Mouse (Mus musculus) kidney, postnatal 0 days (tissue): ENCODE results near the gene Havcr2. TPM values are rescaled to one million over a fixed set of nuclear protein-coding genes. Genes with fewer than 3 reads are reported as not detected.
"Not testable (repeated sequence)": the region's sequence is repeated elsewhere in the genome, so short reads cannot be mapped to it uniquely, and the experiment has no call there.

Source experiments
- ATAC-seq: fragments of 200-750 bp; cut with Nextera tagmentation; replicated peaks from 2 replicates; pipeline ENCODE4 v1.8.0; 2017; ENCODE audit warnings: low read depth, moderate number of reproducible peaks, moderate TSS enrichment, moderate library complexity; ENCODE audit not compliant: low FRiP score
- DNase-seq: peaks from one replicate; pipeline ENCODE4 v3.0.0-alpha.2; 2016; ENCODE audit warnings: low spot score
- H3K27ac ChIP-seq: fragments of 300-500 bp; sonication (generic); 2 replicates; pipeline ENCODE4 v1.5.1; 2014; ENCODE audit warnings: mild to moderate bottlenecking
- H3K27me3 ChIP-seq: fragments of 300-500 bp; sonication (generic); 2 replicates; pipeline ENCODE4 v1.6.1; 2014; ENCODE audit warnings: low read length, mixed read lengths; ENCODE audit not compliant: insufficient read depth
- H3K36me3 ChIP-seq: fragments of 300-500 bp; sonication (generic); 2 replicates; pipeline ENCODE4 v1.6.1; 2014; ENCODE audit warnings: low read length, mixed read lengths; ENCODE audit not compliant: insufficient read depth
- H3K4me1 ChIP-seq: fragments of 300-500 bp; sonication (generic); replicated peaks from 2 replicates; pipeline ENCODE4 v1.6.1; 2014; ENCODE audit warnings: antibody characterized with exemption, low read length, mixed read lengths; ENCODE audit not compliant: insufficient read depth
- H3K4me2 ChIP-seq: fragments of 300-500 bp; sonication (generic); 2 replicates; pipeline ENCODE4 v1.6.1; 2014; ENCODE audit warnings: mild to moderate bottlenecking, low read length, moderate library complexity, mixed read lengths
- H3K4me3 ChIP-seq: fragments of 300-500 bp; sonication (generic); replicated peaks from 2 replicates; pipeline ENCODE4 v1.5.1; 2014; ENCODE audit warnings: low read depth, low read length
- H3K9ac ChIP-seq: fragments of 300-500 bp; sonication (generic); 2 replicates; pipeline ENCODE4 v1.6.1; 2014; ENCODE audit warnings: low read depth, low read length
- H3K9me3 ChIP-seq: fragments of 300-500 bp; sonication (generic); replicated peaks from 2 replicates; pipeline ENCODE4 v1.6.1; 2016; ENCODE audit warnings: low read length, inconsistent platforms, mixed read lengths
- CTCF ChIP-seq: IDR thresholded peaks from 2 replicates; pipeline ENCODE4 v1.5.1; 2016; ENCODE audit warnings: antibody characterized with exemption, low read depth, mild to moderate bottlenecking, moderate library complexity
- WGBS: fragments of 180-500 bp; shearing (Covaris S2); extraction: QIAGEN DNeasy Blood & Tissue Kit; methylation state at CpG from one replicate; pipeline ENCODE4 v1.1.7; 2014; 5-methylcytosine and 5-hydroxymethylcytosine counted together
- polyA plus RNA-seq: library from polyadenylated mRNA; unstranded; fragments of >200 nt; fragmentation: Nextera tagmentation; extraction: Ambion mirVana; gene quantifications from 2 replicates; pipeline ENCODE4 v1.2.1, GENCODE M21; 2015

The Havcr2 gene
- polyA plus RNA-seq, 1 experiment from 2014 or later = 0.11 TPM

GRCm38 (mm10) chr11:46421086-46421888 lies 33.4 kb upstream of the Havcr2 start:
- Histone ChIP-seq H3K4me2 (no peak overlapping the region), H3K9me3 (no peaks in the 10 kb centered on the region), H3K36me3 (no peaks in the 10 kb centered on the region), H3K4me3 (no peak overlapping the region), H3K27me3 (no peaks in the 10 kb centered on the region), H3K27ac (no peak overlapping the region), H3K9ac (no peak overlapping the region), H3K4me1 (no peaks in the 10 kb centered on the region)
- no peak for TF ChIP-seq CTCF
- ATAC-seq (no peak), DNase-seq (no peak)
- WGBS = 78% methylated on average over 8 of the region's 8 CpGs

GRCm38 (mm10) chr11:46428131-46428530 lies 26.6 kb upstream of the Havcr2 start:
- not testable (repeated sequence) for H3K4me1 ChIP-seq, DNase-seq, H3K36me3 ChIP-seq, H3K9ac ChIP-seq, ATAC-seq, H3K4me2 ChIP-seq, H3K9me3 ChIP-seq, H3K4me3 ChIP-seq, H3K27me3 ChIP-seq
- 0 out of 2 replicates have a peak overlapping the region, but pooled peaks have one; percentile 19 for H3K27ac ChIP-seq
- WGBS = 35% methylated on average over 4 of the region's 4 CpGs

- Histone ChIP-seq H3K9me3 (no peaks in the 10 kb centered on the region), H3K36me3 (no peaks in the 10 kb centered on the region), H3K4me3 (no peak overlapping the region), H3K27ac (no peak overlapping the region), H3K4me2 (no peak overlapping the region), H3K9ac (no peak overlapping the region), H3K27me3 (no peaks in the 10 kb centered on the region), H3K4me1 (no peaks in the 10 kb centered on the region)
- DNase-seq (no peak), ATAC-seq (no peak)
- no peak for TF ChIP-seq CTCF
- 94% methylated on average over 2 of the region's 2 CpGs for WGBS
Observed at GRCm38 (mm10) chr11:46430123-46430522, 24.6 kb upstream of the Havcr2 start.

GRCm38 (mm10) chr11:46431129-46431528 lies 23.6 kb upstream of the Havcr2 start:
- Histone ChIP-seq H3K4me2 (no peak overlapping the region), H3K27me3 (no peaks in the 10 kb centered on the region)
- peak; percentile 80 for ATAC-seq

GRCm38 (mm10) chr11:46435363-46435762 lies 19.4 kb upstream of the Havcr2 start:
- H3K36me3 ChIP-seq = 0 out of 2 replicates have a peak, but pooled peaks cover 5% of the 10 kb centered on the region
- no peak overlapping the region for H3K27ac ChIP-seq
- TF ChIP-seq CTCF = no peak
- H3K9ac ChIP-seq = no peak overlapping the region
- H3K9me3 ChIP-seq = no peaks in the 10 kb centered on the region
- DNase-seq = no peak
- no peaks in the 10 kb centered on the region for H3K27me3 ChIP-seq
- H3K4me1 ChIP-seq = no peaks in the 10 kb centered on the region
- no peak overlapping the region for H3K4me3 ChIP-seq
- H3K4me2 ChIP-seq = no peak overlapping the region
- ATAC-seq = no peak

More at GRCm38 (mm10) chr11:46431129-46431528, 23.6 kb upstream of the Havcr2 start:
- no peaks in the 10 kb centered on the region for H3K36me3 ChIP-seq
- no peaks in the 10 kb centered on the region for H3K9me3 ChIP-seq
- peak; percentile 94 for TF ChIP-seq CTCF
- H3K4me1 ChIP-seq = no peaks in the 10 kb centered on the region
- WGBS = 27% methylated on average over 3 of the region's 3 CpGs
- peak; percentile 92 for DNase-seq
- H3K4me3 ChIP-seq = no peak overlapping the region
- no peak overlapping the region for H3K9ac ChIP-seq
- no peak overlapping the region for H3K27ac ChIP-seq

GRCm38 (mm10) chr11:46436760-46437458 lies 17.8 kb upstream of the Havcr2 start, which contains the start of gene Med7:
TSS of gene Med7 (plus strand) at chr11:46436925.
- Histone ChIP-seq H3K27me3 (no peaks in the 10 kb centered on the region), H3K4me3 (peak within 1 kb of the TSS; percentile 89), H3K27ac (peak within 1 kb of the TSS; percentile 96), H3K36me3 (peaks cover 10% of the 10 kb centered on the region; the same call in 1 of the 2 replicates), H3K4me1 (no peaks in the 10 kb centered on the region), H3K9ac (peak within 1 kb of the TSS; percentile 86), H3K4me2 (peak within 1 kb of the TSS; percentile 64), H3K9me3 (no peaks in the 10 kb centered on the region)
- no peak for TF ChIP-seq CTCF
- peak; percentile 97 for ATAC-seq
- DNase-seq = peak; percentile 98
- WGBS = under 1% methylated on average over 59 of the region's 59 CpGs
